In the genomic region with DNA sequence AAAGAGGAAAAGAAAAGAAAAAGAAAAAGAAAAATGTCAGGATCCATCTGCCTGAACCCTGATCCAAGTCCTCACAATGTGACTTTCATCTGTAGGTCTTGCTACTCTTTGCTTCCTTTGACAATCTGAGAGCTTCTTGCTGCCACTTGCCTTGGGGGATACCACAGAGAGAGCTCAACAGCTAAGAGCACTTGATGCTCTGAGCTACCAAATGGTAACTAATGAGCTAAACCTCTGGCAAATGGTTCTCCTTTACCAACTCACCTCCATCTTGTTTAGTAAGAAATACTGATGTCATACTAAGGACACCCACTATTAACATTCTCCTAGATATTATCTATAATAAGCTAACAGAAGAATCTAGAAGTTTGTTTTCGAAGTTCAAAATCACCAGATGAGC, we compare ENCODE assay signal across 29 mouse cellular contexts. TPM values are rescaled to one million over a fixed set of nuclear protein-coding genes. Genes with fewer than 3 reads are reported as not detected.
DNase-seq lines count a peak whose midpoint lies in the region; ATAC-seq and TF ChIP-seq lines count a peak whose summit lies in the region.
"Had no signal": no experiment of that assay in that cellular context is flagged by ENCODE, and none has a peak within 500 bp of the region (broad histone marks: within the 10 kb centered on the region; RNA-seq: fewer than 3 reads in every experiment).

No protein-coding gene starts in this region.

- no peak overlapping the region for H3K9ac ChIP-seq in liver, postnatal 0 days (replicated peaks)
- H3K9ac ChIP-seq: embryonic facial prominence, embryonic 13.5 days; embryonic facial prominence, embryonic 15.5 days; forebrain, embryonic 12.5 days had no signal

- no peak overlapping the region for H3K4me2 ChIP-seq in liver, postnatal 0 days (ENCODE audit: low read depth, low read length)
- H3K4me2 ChIP-seq: embryonic facial prominence, embryonic 13.5 days; embryonic facial prominence, embryonic 15.5 days; forebrain, embryonic 12.5 days had no signal

- TF ChIP-seq POLR2A in spleen, adult 2 months (IDR thresholded peaks at IDR 0.05; ENCODE audit: low read depth, low read length), result no peak
- TF ChIP-seq POLR2A in small intestine, adult 2 months (IDR thresholded peaks at IDR 0.05; ENCODE audit: low read depth, low read length), result no peak

- DNase-seq in spleen, adult 2 months (ENCODE audit: low read depth in 1 of 2, low spot score in 2 of 2), result no peak
- no peak for DNase-seq in spleen, postnatal 14 days (ENCODE audit: low spot score in 2 of 2)
- DNase-seq in thymus, postnatal 0 days (ENCODE audit: low spot score), result peak; percentile 40
- DNase-seq in thymus, postnatal 4 days, result no peak
- peak; percentile 70 for DNase-seq in induced T-regulatory cell, adult 2 months (ENCODE audit: low read depth)
- DNase-seq in liver, postnatal 0 days, result no peak
- no peak for DNase-seq in kidney, adult 8-10 months
- DNase-seq: adrenal gland, adult 8-10 months; adrenal gland, postnatal 14 days; adrenal gland, postnatal 36 days; cerebellum, adult 18-20 months; cerebellum, adult 8-10 months; cerebellum, adult 9-11 months; cerebellum, postnatal 14 days; cerebellum, postnatal 36 days; embryo, embryonic 11 days had no signal

- ATAC-seq in liver, postnatal 0 days, result no peak
- ATAC-seq: forebrain, embryonic 14.5 days; forebrain, embryonic 16.5 days; Patski had no signal

- H3K27me3 ChIP-seq in spleen, adult 2 months (ENCODE audit: control insufficient read depth, insufficient read depth, low read length), result no peaks in the 10 kb centered on the region
- H3K27me3 ChIP-seq in small intestine, adult 2 months (ENCODE audit: control insufficient read depth, insufficient read depth, low read length), result no peaks in the 10 kb centered on the region
- H3K27me3 ChIP-seq in liver, postnatal 0 days (ENCODE audit: insufficient read depth, low read length), result no peaks in the 10 kb centered on the region
- H3K27me3 ChIP-seq: CH12.LX; embryonic facial prominence, embryonic 13.5 days; embryonic facial prominence, embryonic 15.5 days; forebrain, embryonic 12.5 days had no signal

- WGBS in spleen, adult 2 months, result 85% methylated on average over 1 of the region's 1 CpGs
- WGBS in small intestine, adult 2 months, result 92% methylated on average over 1 of the region's 1 CpGs
- 87% methylated on average over 1 of the region's 1 CpGs for WGBS in liver, postnatal 0 days (ENCODE audit: insufficient replicate concordance)

- peaks cover 33% of the 10 kb centered on the region for H3K4me1 ChIP-seq in spleen, adult 2 months (ENCODE audit: control insufficient read depth, insufficient read depth, insufficient read length)
- no peaks in the 10 kb centered on the region for H3K4me1 ChIP-seq in small intestine, adult 2 months (ENCODE audit: control insufficient read depth, insufficient read depth, insufficient read length, low read length)
- no peaks in the 10 kb centered on the region for H3K4me1 ChIP-seq in liver, postnatal 0 days (ENCODE audit: insufficient read depth)
- H3K4me1 ChIP-seq: embryonic facial prominence, embryonic 13.5 days; embryonic facial prominence, embryonic 15.5 days; forebrain, embryonic 10.5 days; forebrain, embryonic 12.5 days had no signal

- H3K36me3 ChIP-seq in spleen, adult 2 months (ENCODE audit: control insufficient read depth, insufficient read depth, low read length), result peaks cover 2% of the 10 kb centered on the region; the same call in 1 of the 2 replicates
- no peaks in the 10 kb centered on the region for H3K36me3 ChIP-seq in small intestine, adult 2 months (ENCODE audit: control insufficient read depth, insufficient read depth, low read length)
- no peaks in the 10 kb centered on the region for H3K36me3 ChIP-seq in liver, postnatal 0 days (replicated peaks; ENCODE audit: insufficient read depth, low read length)
- H3K36me3 ChIP-seq: embryonic facial prominence, embryonic 13.5 days; embryonic facial prominence, embryonic 15.5 days; forebrain, embryonic 10.5 days; forebrain, embryonic 12.5 days; G1E had no signal

- H3K9me3 ChIP-seq in liver, postnatal 0 days (ENCODE audit: low read length), result no peaks in the 10 kb centered on the region
- H3K9me3 ChIP-seq: embryonic facial prominence, embryonic 13.5 days; embryonic facial prominence, embryonic 15.5 days; forebrain, embryonic 10.5 days; forebrain, embryonic 12.5 days; G1E had no signal

- H3K27ac ChIP-seq in spleen, adult 2 months (ENCODE audit: insufficient read depth, low read length), result peak overlapping the region; percentile 88
- H3K27ac ChIP-seq in small intestine, adult 2 months (ENCODE audit: insufficient read depth, low read depth, low read length), result peak overlapping the region; percentile 49; the same call in 1 of the 2 replicates
- no peak overlapping the region for H3K27ac ChIP-seq in liver, postnatal 0 days (ENCODE audit: low read depth)
- H3K27ac ChIP-seq: embryonic facial prominence, embryonic 13.5 days; embryonic facial prominence, embryonic 15.5 days; forebrain, embryonic 10.5 days; forebrain, embryonic 12.5 days had no signal

- no peak for TF ChIP-seq CTCF in spleen, adult 2 months (IDR thresholded peaks at IDR 0.05; ENCODE audit: extremely low read depth, insufficient read depth, insufficient read length, insufficient replicate concordance)
- TF ChIP-seq CTCF in small intestine, adult 2 months (IDR thresholded peaks at IDR 0.05; ENCODE audit: extremely low read depth, insufficient read length, insufficient replicate concordance, low read depth, low read length), result no peak
- no peak for TF ChIP-seq CTCF in liver, postnatal 0 days (IDR thresholded peaks at IDR 0.05; ENCODE audit: low read depth)

- no peak for TF ChIP-seq EP300 in liver, postnatal 0 days (IDR thresholded peaks at IDR 0.05; ENCODE audit: low read depth)

- no peak overlapping the region for H3K4me3 ChIP-seq in spleen, adult 2 months (ENCODE audit: extremely low read depth, insufficient read depth, insufficient read length)
- H3K4me3 ChIP-seq in small intestine, adult 2 months (ENCODE audit: low read depth, low read length), result no peak overlapping the region
- H3K4me3 ChIP-seq in liver, postnatal 0 days (ENCODE audit: low read depth, low read length), result no peak overlapping the region
- H3K4me3 ChIP-seq: embryonic facial prominence, embryonic 13.5 days; embryonic facial prominence, embryonic 15.5 days; erythroblast, embryonic 14.5 days; forebrain, embryonic 10.5 days; forebrain, embryonic 12.5 days had no signal

RNA-seq across cellular contexts. Expression of a gene that starts 5.2 kb away (rescaled TPM):
- 94.4 and 103 TPM in 2 replicates for polyA plus RNA-seq in spleen, adult 2 months (2012; rRNA removed)
- polyA plus RNA-seq in thymus, postnatal 0 days (2015; fragmentation: Nextera tagmentation; extraction: Ambion mirVana), result 148 and 170 TPM in 2 replicates
- 18.8 and 29.1 TPM in 2 replicates for polyA plus RNA-seq in small intestine, adult 2 months (2012; rRNA removed)
- 9.2 and 10.0 TPM in 2 replicates for polyA plus RNA-seq in liver, postnatal 0 days (2015; fragmentation: Nextera tagmentation; extraction: Ambion mirVana)
- polyA plus RNA-seq: C2C12, G1E had no signal

RNA-seq across cellular contexts. Expression of a gene that starts 12.3 kb away (rescaled TPM):
- polyA plus RNA-seq in spleen, adult 2 months (2012; rRNA removed), result 74.0 and 90.0 TPM in 2 replicates
- polyA plus RNA-seq in thymus, postnatal 0 days (2015; fragmentation: Nextera tagmentation; extraction: Ambion mirVana), result 23.7 and 29.6 TPM in 2 replicates
- 4.9 and 10.2 TPM in 2 replicates for polyA plus RNA-seq in small intestine, adult 2 months (2012; rRNA removed)
- 4.7 and 5.9 TPM in 2 replicates for polyA plus RNA-seq in liver, postnatal 0 days (2015; fragmentation: Nextera tagmentation; extraction: Ambion mirVana)
- polyA plus RNA-seq: C2C12, G1E, Patski had no signal

RNA-seq across cellular contexts. Expression of a gene that starts 15.2 kb away (rescaled TPM):
- polyA plus RNA-seq in spleen, adult 2 months (2012; rRNA removed), result 9.5 and 11.6 TPM in 2 replicates
- 6.5 and 6.7 TPM in 2 replicates for polyA plus RNA-seq in thymus, postnatal 0 days (2015; fragmentation: Nextera tagmentation; extraction: Ambion mirVana)
- polyA plus RNA-seq in small intestine, adult 2 months (2012; rRNA removed), result 1.5 and 2.5 TPM in 2 replicates
- polyA plus RNA-seq in liver, postnatal 0 days (2015; fragmentation: Nextera tagmentation; extraction: Ambion mirVana), result 0.59 and 0.65 TPM in 2 replicates
- polyA plus RNA-seq: C2C12; embryonic facial prominence, embryonic 11.5 days; embryonic facial prominence, embryonic 13.5 days; erythroblast, embryonic 14.5 days; forebrain, embryonic 10.5 days; forebrain, embryonic 12.5 days; forebrain, embryonic 14.5 days; forebrain, embryonic 16.5 days; G1E; Patski had no signal

RNA-seq across cellular contexts. Expression of a gene that starts 15.3 kb away (rescaled TPM):
- 0.43 and 0.82 TPM in 2 replicates for polyA plus RNA-seq in spleen, adult 2 months (2012; rRNA removed)
- polyA plus RNA-seq in thymus, postnatal 0 days (2015; fragmentation: Nextera tagmentation; extraction: Ambion mirVana), result 11.0 and 13.9 TPM in 2 replicates
- not detected in 2 replicates for polyA plus RNA-seq in small intestine, adult 2 months (2012; rRNA removed)
- 1.1 TPM in 1 of 2 replicates, not detected in the other for polyA plus RNA-seq in liver, postnatal 0 days (2015; fragmentation: Nextera tagmentation; extraction: Ambion mirVana)
- polyA plus RNA-seq: C2C12; embryonic facial prominence, embryonic 11.5 days; erythroblast, embryonic 14.5 days; forebrain, embryonic 10.5 days; forebrain, embryonic 12.5 days; forebrain, embryonic 14.5 days; forebrain, embryonic 16.5 days; G1E; Patski had no signal

RNA-seq across cellular contexts. Expression of a gene that starts 25.6 kb away (rescaled TPM):
- 50.8 and 54.3 TPM in 2 replicates for polyA plus RNA-seq in spleen, adult 2 months (2012; rRNA removed)
- 184 TPM in 2 replicates for polyA plus RNA-seq in thymus, postnatal 0 days (2015; fragmentation: Nextera tagmentation; extraction: Ambion mirVana)
- 2.0 and 5.0 TPM in 2 replicates for polyA plus RNA-seq in small intestine, adult 2 months (2012; rRNA removed)
- 12.2 and 12.5 TPM in 2 replicates for polyA plus RNA-seq in liver, postnatal 0 days (2015; fragmentation: Nextera tagmentation; extraction: Ambion mirVana)
- polyA plus RNA-seq: C2C12; erythroblast, embryonic 14.5 days; Patski had no signal

Comparison
In these comparisons a context has a peak if more than half of its experiments do, and no peak if none do; other contexts are left out.
1. DNase-seq: peak in thymus, postnatal 0 days (single experiment) and induced T-regulatory cell, adult 2 months (single experiment); none in spleen, adult 2 months (0 of 2), spleen, postnatal 14 days (0 of 2), thymus, postnatal 4 days (single experiment), liver, postnatal 0 days (single experiment) and kidney, adult 8-10 months (0 of 2).